Mouse (Mus musculus) embryonic fibroblast, embryonic 13.5 days (primary cell): ENCODE data around the gene Usp28.
"Not testable (repeated sequence)": the region's sequence is repeated elsewhere in the genome, so short reads cannot be mapped to it uniquely, and the experiment has no call there.

Experiments used
- CTCF ChIP-seq: IDR thresholded peaks from 2 replicates; pipeline ENCODE4 v1.5.1; 2011; ENCODE audit warnings: mild to moderate bottlenecking, control low read depth, low read length, moderate library complexity, borderline replicate concordance; ENCODE audit not compliant: insufficient read depth
- POLR2A ChIP-seq: IDR thresholded peaks from 2 replicates; pipeline ENCODE4 v1.6.1; 2011; ENCODE audit warnings: low read depth, mild to moderate bottlenecking, control low read depth, low read length, moderate library complexity

DNA sequence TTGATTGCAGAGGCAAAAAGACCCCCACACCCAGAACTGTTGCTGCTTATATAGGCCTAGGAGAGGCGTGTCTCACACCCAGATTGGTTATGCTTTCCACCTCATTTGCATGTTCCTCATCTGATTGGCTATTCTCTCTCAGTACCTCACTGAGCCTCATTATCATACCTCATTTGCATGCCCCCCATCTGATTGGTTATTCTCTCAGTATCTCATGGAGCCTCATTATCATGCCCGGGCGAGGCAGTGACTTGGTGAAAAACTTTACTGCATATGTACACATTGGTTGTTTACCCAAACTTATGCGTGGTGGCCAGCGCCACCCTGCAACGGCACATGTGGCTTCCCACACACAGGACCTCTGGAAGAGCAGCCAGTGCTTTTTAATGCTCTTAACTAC is 1.4 kb upstream of the Usp28 start:
- not testable (repeated sequence) for TF ChIP-seq POLR2A, CTCF
